Mouse (Mus musculus) erythroid progenitor cell, adult 5-6 weeks (primary cell): ENCODE data around the gene Snrpe. TPM values are rescaled to one million over a fixed set of nuclear protein-coding genes. Genes with fewer than 3 reads are reported as not detected.

Source experiments
- ATAC-seq: replicated peaks from 2 replicates; pipeline ENCODE4 v1.8.0; 2016; ENCODE audit warnings: moderate number of reproducible peaks, mild to moderate bottlenecking, moderate TSS enrichment, inconsistent platforms; ENCODE audit not compliant: poor library complexity, low FRiP score, severe bottlenecking
- total RNA-seq, 2 experiments: library from RNA; stranded (forward) in 1 of 2; stranded (reverse) in 1 of 2; fragments of 150-400 nt in 1 of 2; fragments of 186-747, 209-891 nt in 1 of 2; gene quantifications; 2 replicates each; pipeline versions ENCODE4 v1.2.3 to v1.2.4; 2015 to 2017; ENCODE audit warnings: low replicate concordance in 2 of 2

Gene Snrpe
- total RNA-seq (2015; ENCODE audit: low replicate concordance), result 266 and 285 TPM in 2 replicates
- 123 and 292 TPM in 2 replicates for total RNA-seq (2017; ENCODE audit: low replicate concordance)

DNA sequence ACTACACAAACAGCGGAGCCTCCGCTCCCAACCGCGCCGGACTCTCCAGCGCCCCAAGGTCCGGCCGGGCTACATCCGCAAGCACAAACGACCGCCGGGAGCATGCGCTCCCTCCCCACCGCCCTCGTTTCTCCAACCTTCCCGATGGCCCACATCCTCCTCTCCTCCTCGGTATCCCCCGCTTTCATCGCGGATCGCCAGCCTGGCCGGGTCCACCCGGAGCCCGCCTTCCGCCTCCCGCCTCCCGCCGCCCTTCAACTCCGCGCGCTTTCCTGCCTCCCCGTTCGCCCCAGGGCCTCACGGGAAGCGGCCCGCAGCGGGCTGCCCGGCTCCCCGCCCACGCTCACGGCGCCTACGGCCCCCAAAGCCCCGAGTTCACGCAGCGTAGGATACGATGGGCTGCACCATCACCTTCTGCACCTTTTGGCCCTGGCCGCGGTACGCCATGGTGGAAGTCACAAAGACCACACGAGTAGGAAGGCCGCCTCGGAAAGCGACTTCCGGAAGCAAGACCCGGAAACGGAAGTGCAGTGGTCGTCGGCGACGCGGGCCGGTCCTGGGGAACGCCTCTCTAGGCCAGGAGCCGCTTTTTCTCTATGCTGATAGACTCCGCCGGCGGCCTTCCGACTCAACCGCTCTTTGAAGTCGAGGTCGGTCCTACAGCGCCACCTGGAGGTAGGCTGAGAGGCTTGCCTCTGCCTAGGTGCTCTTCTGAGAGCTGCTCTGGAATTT, at the start of gene Snrpe:
Snrpe (minus strand) TSS at position 521 of the 732 bp plus-strand sequence.
- ATAC-seq, result peak; percentile 98

GRCm38 (mm10) chr1:133658878-133659277, 48.8 kb upstream of the Snrpe start:
- ATAC-seq, result no peak

- ATAC-seq, result no peak
Observed at GRCm38 (mm10) chr1:133656811-133657210, 46.7 kb upstream of the Snrpe start.

GRCm38 (mm10) chr1:133653033-133653432, 42.9 kb upstream of the Snrpe start:
- no peak for ATAC-seq

DNA sequence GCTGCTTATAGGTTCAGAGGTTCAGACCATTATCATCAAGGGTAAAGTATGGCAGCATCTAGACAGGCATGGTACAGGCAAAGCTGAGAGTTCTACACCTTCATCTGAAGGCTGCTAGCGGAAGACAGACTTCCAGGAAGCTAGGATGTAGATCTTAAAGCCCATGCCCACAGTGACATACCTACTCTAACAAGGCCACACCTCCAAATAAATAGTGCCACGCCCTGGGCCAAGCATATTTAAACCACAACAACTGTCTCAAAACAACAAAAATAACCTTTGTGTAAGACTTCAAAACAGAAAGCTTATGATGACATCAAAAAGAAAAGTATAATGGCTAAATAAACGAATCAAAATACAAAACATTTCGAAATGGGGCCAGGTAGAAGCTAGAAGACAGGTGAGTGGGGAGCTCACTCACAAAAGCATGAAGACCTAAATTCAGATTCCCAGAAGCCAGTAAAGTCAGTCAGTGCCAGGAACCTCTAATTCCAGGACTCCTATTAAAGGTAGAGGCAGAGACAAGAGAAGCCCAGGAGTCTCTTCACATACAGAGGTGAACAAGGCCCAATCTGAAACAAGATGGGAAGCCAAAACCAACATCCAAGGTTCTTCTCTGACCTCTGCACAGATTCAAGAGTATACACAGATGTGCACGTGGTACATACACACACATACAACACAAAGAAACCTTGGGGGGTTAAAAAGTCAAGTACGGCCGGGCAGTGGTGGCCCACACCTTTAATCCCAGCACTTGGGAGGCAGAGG, 40.4 kb upstream of the Snrpe start:
- no peak for ATAC-seq

GRCm38 (mm10) chr1:133645652-133646051, 35.6 kb upstream of the Snrpe start:
- no peak for ATAC-seq

DNA sequence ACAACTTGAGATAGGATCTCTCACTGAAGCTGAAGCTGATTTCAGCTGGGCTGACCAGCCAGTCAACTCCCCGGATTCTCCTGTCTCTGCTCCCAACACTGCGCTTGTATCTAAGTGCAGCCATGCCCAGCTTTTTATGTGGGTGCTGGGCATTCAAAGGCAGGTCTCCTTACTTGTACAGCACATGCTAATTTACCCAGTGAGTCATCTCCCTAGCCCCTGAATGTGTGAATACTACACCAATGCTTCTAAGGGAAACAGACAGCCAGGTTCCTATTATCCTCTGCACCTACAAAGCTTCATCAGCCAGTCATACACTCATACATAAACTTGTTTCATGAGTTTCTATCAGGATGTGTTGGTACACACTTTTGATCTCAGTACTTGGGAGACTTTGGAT, 31.1 kb upstream of the Snrpe start:
- no peak for ATAC-seq

DNA sequence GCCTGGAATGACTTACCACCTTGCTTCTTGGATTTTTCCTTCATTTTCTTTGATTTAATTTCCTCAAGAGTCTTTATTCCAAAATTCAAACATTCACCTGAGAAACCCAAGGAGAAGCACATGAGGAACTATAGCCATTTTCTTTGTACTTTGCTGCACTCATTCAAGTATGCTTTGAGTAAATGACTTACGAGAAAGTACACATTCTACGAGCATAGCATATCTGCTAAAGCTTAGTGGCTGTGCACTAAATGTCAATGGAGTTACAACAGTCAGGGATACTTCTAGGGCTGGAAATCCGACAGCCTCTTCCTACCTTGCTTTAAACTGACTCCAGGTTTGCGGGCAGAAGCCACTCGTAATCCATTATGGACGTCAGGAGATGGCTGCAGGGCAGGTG, 28.4 kb upstream of the Snrpe start:
- ATAC-seq, result no peak

GRCm38 (mm10) chr1:133632168-133632567, 22.1 kb upstream of the Snrpe start:
- ATAC-seq, result no peak

DNA sequence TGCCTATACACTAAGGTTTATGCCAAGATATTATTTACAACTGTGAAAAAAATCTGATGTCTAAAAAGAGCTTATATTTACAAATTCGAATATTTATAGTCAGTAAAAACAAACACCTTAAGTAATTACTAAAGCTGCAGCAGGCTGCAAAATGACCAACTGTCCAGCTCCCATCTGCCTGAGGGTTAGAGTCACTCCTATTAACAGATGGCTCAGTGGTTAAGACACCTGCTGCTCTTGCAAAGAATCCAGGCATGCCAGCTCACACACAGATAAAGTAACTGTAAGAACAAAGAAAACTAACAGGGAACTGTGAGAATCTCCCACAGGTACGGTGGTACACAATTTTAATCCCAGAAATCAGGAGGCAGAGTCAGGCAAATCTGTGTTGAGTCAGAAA, 15.0 kb upstream of the Snrpe start:
- no peak for ATAC-seq

DNA sequence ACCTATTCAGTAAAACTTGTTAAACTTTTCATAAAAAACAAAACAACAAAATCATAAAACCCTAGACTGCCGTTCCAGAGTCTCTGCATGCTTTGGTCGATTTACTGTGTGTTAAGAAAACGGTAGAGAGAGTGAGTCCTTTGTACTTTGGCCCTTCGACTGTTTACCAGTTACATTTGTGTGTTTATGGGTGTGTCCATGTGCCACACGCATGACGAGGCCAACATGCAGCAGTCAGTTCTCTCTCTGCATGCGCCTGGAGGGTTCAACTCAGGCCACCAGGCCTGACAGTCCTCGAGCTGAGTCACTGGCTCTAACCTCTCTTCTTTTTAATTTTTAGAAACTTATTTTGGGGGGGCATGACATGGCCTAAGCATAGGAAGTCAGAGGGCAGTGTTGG, 8.2 kb upstream of the Snrpe start:
- ATAC-seq, result peak; percentile 42; the same call in 1 of the 2 replicates

DNA sequence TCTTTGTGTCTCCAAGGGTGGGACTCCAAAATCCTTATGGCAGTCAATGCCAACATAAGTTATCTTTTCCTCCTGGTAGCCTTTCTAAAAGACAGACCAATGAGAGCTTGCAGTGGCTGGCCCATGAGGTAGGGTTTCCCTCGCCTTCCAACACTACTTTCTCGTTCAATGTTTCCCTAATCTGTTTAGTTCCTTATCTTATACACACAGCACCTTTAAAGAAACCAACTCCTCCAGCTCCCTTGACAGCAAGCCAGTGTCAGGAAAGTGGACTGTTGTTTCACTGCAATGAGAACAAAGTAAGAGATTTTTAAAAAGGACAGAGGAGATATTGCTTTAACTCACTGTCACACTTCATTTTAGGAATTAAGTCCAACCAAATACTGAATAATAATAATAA, 7.8 kb upstream of the Snrpe start:
- ATAC-seq, result no peak

- peak; percentile 50 for ATAC-seq
Observed at GRCm38 (mm10) chr1:133613817-133614216, 3.7 kb upstream of the Snrpe start.

- no peak for ATAC-seq
Observed at GRCm38 (mm10) chr1:133611436-133611835, 1.3 kb upstream of the Snrpe start.

GRCm38 (mm10) chr1:133610601-133611000, 510 bp upstream of the Snrpe start:
- peak; percentile 13; the same call in 1 of the 2 replicates for ATAC-seq

- no peak for ATAC-seq
Observed at GRCm38 (mm10) chr1:133603174-133603573, 6.9 kb downstream of the Snrpe start.

- no peak for ATAC-seq
Observed at GRCm38 (mm10) chr1:133596298-133597007, 13.6 kb downstream of the Snrpe start.

DNA sequence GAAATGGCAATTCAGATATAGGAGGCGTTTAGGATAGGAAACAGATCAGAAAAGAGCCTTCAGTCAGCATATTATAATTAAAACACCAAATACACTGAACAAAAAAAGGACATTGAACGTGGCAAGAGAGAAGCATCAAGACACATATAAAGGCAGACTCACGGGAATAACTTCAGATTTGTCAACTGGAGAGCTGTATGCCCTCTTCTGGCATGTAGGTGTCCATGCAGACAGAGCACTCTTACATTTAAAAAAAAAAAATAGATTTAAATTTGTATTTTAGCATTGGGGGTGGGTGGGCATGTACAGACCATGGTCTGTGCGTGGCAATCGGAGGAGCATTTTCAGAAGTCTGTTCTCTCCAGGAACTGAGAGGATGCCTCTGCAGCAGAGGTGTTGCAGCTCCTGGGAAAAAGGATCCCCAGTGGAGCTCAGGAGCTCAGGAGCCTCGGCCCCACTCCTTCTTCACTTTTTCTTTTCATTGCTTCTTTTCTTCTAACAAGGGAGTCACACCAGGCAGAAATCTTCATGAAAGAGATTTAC, 24.0 kb downstream of the Snrpe start:
- ATAC-seq, result no peak

DNA sequence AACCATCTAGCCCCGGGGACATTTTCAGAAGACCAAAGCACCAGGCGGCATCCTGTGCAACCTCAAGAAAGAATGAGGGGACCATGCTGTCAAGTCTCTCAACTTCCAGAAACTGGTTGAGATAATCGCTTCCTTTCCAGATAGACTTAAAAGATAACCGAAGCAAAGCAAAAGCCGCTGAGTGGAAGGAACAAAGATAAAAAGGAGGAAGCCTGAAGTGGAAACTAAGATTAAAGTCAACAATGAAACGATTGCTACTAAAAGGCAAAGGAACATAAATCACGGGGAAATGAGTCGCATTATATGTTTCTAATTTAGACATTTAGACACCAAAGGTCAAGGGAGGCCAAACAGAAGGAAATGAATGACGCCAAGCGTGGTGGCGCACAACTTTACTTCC, 38.8 kb downstream of the Snrpe start:
- no peak for ATAC-seq
